Mouse (Mus musculus) thymus, postnatal 25 days (tissue): ENCODE data around the gene Uggt1.

Experiments
- DNase-seq: peaks from one replicate; pipeline ENCODE4 v3.0.0; 2022

Uggt1 gene

DNA sequence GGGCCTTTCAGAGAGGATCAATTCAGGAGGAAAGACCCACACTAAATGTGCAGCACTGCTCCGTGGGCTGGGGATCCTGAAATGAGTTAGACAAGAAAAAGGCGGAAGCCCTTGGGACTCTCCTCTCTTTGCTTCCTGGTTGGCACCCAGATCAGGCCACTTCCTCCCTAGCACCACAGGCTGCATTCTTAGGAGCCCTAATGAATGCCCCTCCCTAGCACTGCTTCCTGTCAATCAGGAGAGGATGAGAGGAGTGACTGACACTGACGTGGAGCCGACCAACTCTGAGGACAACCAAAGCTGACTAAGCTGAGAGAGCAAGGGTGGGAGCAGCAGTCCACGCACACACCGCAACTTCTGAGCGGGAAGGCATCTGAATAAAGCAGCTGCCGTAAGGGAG is 81.8 kb downstream of the Uggt1 start:
- DNase-seq = no peak

DNA sequence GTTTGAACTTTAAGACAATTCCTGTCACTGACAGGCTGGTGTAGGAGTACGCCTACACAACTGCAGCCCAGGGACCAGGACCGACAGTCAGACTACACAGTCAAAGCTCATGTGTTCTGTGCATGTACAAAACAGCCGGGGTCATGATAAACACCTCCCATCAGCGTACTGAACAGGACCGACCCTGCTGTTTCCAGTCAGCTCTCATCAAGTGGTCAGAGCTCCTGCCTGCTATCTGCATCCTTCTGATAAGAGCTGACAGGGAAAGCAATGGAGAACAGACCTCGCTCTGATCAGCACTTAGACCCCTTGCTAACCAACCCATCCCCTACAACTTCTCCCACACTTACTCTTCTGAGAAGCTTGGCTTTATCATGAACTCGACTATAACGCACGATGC is 83.3 kb downstream of the Uggt1 start:
- no peak for DNase-seq

DNA sequence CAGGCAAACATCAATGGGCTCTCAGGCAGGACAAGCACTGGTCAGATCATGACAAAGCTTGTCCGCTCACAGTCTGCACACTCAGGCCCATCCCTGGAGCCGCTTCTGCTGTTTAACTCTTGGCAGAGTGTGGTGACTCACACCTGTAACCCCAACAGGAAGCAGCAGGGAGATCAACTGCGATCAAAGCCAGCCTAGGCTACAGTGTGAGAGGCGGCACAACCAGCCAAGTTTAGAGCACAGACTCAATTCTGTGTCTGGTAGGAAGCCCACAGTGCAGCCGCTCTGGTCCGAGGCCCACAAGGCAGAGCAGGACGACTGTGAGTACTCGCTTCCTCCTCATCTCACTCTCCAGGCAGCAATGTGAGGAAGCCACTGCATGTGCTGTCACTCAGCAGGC is 84.3 kb downstream of the Uggt1 start:
- peak; percentile 81 for DNase-seq

DNA sequence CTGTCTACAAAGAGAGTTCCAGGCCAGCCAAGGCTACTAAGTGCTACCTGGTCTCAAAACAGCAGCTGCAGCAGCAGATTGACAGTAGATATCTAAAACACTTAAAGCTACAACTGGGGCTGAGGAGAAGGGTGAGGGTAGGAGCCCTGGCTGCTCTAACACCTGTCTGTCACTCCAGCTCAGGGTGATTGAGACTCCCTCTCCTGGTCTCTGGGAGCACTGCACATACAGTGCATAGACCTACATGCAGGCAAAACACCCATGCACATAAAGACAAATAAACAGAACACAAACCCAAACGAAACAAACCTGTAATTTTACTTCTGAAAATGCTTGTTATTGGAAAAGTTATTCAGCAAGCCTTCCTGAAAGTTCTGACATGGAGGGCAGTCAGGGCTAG is 95.1 kb downstream of the Uggt1 start:
- peak; percentile 93 for DNase-seq

DNA sequence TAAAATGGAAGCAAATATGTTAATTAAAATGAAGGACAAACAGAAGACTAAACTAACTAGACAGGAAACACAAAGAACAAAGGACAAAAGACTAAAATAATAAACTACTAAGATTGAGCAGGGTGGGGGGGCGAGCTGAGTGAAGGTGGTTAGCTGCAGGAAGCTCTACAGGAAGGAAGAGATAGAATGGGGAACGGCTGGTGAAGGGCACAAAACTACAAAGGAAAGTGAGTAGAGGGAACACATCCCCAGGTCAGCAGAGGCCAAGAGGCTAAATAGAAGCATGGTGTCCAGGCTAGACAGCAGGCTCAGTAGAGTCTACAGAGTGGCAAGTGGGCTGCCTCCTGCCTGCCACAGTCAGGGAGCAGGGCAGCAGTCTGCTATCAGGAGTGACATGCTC is 95.7 kb downstream of the Uggt1 start:
- DNase-seq = peak; percentile 70

DNA sequence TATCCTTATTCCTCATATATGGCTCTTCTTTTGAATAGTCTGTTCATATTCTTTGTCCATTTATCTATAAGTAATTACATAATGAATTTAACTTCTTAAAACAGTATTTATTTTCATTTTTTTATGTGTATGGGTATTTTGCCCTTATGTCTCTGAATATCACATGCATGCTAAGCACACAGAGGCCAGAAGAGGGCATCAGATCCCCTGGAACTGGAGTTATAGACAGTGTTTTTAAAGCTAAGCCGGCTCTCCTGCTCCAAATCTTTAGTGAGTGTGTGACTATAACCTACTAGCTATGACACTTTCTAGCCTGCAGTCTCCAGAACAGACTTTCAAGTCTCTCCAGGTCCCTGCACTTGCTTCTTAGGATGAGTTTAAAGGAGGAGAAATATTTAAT is 99.5 kb downstream of the Uggt1 start:
- peak; percentile 80 for DNase-seq

DNA sequence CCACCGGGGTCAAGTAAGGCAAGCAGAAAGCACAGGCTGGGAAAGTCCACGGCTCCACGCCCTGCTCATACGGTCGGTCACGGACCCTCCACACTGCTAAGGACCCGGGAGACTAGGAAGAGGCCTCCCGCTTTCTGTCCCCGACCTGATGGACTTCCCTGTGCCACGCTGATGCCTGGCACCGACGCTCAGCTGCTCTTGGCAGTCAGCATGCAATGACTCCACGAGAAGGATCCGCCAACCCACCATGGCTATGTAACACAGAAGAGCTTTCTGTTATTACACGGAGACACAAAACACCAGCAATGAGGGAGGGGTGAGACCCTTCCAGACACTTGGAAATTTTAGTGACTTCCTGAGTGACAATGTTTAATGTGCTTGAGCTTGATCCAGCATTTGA is 104.2 kb downstream of the Uggt1 start:
- DNase-seq = no peak

DNA sequence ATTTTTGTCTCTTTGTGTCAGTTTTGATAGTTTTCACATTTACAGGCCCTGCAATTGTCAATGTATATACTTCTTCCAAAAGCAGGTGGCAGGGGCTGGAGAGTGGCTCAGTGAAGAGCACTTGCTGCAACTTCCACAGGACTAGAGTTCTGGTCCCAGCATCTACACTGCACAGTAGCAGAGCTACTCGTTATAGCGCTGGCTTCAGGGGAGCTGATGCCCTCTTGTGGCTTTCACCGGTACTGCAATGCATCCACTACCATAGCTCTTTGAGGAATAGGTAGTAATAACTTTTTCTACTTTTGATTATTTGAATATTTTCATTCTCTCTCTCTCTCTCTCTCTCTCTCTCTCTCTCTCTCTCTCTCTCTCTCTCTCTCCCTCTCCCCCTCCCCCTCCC is 109.9 kb downstream of the Uggt1 start:
- peak; percentile 85 for DNase-seq

DNA sequence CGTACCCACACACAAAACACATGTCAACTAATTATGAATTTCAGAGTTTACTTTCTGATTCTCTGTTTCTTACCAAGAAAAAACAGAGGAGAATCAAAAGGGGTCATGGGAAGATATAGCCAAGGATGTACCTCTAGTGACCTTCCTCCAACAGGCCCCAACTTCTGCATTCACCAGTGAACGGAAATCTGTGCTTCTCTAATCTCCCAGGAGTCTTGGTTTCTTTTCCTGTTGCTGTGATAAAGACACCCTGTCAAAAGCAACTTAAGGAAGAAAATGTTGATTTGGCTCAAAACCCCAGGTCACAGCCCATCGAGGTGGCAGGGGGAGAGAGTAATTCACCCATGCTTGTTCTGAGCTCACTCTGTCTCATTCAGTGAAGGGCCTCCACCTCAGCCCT is 110.9 kb downstream of the Uggt1 start:
- no peak for DNase-seq

DNA sequence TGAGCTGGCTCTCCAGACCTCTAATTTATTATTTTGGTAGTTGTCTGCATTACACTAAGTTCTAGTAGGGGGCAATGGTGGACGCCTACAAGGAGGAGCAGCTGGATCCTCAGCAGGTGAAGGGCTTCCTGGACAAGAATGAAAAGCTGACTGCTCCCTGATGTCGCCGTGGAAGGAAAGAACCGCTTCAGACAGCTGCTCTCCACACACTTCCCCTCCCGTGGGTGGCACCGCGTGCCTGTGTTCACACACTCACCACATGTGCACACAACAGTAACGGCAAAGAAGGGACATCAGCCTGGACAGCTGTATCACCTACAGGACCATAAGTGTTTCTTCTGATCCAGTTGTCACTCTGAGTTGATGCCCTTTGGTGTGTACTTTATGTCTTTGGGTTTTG is 111.5 kb downstream of the Uggt1 start:
- peak; percentile 66 for DNase-seq

DNA sequence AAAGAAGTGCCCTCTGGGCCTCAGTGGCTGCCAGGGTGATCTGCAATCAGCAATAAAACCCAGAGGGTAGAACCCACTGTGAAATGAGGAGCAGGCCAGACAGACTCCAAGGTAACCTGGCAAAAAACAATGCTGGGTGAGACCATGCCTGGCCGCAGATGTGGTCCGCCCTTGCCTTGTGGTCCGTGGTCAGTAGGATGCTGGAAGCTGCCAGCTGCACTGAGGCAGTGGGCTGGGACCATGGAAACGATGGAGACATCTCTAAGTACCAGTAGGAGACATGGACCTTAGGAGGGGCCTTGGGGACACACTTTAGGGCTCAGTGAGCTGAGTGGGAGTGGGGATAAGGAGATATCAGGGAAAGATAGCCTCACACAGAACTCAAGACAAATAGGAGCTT is 112.3 kb downstream of the Uggt1 start:
- no peak for DNase-seq

DNA sequence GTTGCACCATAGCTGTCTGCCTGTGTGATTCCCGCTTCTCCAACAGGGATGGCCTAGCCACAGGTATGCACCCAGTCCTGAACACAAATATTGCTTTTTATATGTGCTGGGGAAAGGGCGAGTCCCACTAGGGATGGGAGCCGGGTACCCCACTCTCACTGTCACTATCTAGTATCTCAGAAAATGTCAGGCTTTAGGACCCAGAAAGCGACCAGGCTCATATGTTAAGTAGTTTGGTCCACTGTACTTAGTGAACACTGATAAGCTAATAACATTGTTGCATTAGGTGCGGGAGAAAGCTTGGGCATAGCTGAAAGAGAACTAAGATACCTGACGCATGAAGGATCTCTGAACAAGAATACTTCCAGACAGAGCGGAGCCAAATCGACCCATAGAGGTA is 112.8 kb downstream of the Uggt1 start:
- DNase-seq = no peak

DNA sequence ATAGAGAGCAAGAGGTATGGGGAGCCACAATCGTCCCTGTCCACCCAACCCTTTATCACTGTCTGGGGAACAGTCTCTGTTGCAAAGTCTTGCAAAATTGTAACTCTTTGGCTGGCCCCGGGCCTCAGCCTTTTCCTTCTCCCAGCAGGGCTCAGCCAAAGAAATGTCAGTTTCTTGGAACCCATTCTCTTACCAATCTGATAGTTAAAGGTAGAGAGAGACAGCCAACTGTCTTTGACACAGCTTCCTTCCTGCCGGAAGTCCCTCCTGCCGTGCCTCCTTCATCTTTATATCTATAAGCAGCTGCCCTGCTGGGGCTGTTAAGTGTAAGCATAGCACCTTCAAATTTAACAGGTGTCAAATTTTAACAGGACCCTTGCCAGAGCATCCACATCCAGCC is 113.4 kb downstream of the Uggt1 start:
- peak; percentile 65 for DNase-seq

DNA sequence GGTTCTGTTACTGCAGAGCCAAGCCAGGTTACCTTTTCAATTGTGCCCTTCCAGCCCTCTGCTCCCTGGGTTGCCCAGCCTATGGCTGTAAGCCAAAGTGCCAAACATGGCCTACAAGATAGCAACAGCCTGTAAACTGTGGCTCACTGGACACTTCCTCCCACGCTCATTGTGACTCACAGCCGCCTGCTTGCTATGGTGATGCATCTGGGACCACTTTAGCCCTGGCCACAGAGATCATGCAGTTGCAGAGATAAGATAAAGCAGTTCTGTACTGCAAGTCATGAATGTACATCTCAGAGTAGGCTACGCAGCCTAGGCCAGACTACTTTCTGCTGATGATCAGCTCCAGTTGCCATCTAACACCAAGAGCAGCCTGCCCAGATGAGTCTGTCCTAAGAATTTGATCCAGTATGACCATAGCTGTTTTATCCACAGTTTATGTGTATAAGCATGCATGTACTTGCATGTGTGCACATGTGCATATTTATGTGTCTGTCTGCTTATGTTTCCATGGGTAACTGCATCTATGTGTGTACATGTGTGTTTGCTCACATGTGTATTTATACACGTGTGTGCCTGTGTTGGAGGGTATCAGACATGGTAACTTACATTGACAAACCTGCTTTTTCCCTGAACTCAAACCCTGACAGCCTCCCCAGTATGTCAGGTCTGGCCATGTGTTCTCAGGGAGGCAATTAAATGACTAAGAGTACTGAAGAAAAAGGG is 114.0 kb downstream of the Uggt1 start:
- no peak for DNase-seq

DNA sequence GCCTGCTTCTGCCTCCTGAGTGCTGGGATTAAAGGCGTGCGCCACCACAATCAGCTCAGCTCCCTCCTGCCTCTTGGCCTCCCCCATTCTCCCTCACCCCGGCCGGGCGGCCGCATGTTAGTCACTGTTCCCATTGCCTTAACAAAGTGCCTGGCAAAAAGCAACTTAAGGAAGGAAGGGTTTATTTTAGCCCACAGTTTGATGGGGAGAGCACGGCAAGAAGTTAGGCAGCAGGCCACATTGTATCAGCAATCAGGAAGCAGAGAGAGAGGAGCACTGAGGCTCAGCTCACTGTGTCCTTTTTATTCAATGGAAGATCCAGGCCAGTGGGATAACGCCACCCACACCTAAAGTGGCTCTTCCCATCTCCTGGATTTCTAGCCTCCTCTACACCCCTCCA is 114.6 kb downstream of the Uggt1 start:
- DNase-seq = no peak

DNA sequence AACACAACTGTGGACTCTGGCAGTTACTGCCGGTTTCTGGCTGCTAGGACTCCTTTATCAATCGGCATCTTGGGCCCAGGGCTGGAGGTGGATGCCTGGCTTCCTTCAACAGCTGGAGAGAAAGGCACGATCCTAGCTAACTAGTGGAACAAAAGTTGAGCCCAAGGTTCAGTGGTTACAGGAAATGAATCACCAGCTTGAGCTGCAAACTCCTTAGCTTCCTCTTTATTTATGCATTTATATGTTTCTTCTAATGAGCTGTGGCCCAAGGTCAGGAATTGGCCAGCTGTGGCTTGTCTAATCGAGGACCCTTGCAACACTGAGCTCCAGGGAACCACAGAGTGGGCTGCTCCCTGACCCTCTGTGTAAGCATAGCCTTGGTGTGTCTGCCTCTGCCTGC is 115.4 kb downstream of the Uggt1 start:
- no peak for DNase-seq

DNA sequence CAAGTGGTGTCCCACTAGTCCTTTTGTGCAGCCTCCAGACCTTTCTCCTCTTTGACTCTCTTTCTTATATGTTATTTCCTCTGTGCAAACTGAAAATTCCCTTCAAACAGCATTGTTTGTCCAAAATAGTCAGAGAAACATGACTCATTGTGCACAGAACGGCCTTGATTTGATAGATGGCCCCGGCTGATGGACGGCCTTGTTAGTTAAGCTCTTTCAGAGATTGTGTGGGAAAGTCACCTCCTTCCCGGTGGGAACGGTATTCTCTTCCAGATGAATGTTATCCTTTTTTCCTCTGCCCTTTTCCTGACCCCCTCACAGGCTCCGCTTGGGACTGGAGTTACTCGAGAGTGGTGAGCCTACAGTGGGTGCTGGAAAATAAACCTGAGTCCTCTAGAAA is 119.4 kb downstream of the Uggt1 start:
- DNase-seq = no peak

DNA sequence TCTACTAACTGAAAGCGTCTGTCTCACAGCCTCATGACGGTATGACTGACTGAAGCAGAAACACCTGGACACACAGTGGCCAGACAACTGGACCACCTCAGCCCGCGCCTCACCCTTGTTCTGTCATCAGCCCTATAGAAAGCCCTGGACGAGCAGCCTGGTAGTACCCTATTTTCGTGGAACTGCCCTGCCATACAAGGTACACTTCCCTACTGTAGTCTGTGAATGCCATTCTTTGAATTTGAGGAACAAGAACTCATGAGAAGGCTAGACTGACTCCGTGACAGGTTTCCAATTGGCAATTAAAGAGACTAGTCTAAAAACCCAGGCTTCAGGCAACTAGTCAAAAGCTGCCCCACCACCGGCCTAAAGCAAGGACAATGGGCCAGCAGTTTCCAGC is 123.3 kb downstream of the Uggt1 start:
- DNase-seq = no peak

DNA sequence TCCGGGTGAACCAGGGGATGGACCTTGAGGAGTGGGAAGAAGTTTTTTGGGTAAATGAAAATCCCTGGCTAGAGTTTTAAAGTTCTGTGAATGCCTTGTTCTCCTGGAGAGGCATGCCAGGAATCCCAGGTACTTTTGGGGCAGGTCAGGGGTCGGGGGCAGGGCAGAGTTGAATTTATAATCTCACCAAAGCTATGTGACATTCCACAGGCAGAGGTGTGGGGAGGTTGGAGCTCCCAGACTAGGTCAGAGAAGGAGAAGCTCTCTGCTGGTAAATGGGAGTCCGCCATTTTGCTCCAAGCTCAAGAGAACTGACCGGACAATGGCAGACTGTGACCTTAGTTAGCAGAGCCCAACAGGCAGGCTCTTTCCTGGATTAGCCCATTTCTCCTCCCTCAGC is 125.1 kb downstream of the Uggt1 start:
- DNase-seq = no peak

DNA sequence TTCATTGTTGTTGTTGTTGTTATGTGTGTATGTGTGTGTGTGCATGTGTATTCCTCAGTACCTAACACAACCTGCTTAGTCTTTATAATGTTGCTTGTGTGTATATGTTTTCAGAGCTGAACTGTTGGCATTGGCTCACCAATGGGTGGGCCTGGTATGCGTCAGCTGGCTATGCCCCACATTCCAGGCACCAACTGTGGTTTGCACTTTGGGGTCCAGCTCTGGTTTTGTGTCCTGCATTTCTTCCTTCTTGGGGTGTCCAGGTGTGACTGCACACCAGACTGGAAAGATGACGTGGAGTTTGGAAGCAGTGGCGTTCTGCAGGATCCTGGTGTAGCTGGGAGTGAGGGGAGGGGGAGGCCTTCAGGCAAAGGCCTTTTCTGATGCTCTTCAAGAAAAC is 125.6 kb downstream of the Uggt1 start:
- DNase-seq = no peak

DNA sequence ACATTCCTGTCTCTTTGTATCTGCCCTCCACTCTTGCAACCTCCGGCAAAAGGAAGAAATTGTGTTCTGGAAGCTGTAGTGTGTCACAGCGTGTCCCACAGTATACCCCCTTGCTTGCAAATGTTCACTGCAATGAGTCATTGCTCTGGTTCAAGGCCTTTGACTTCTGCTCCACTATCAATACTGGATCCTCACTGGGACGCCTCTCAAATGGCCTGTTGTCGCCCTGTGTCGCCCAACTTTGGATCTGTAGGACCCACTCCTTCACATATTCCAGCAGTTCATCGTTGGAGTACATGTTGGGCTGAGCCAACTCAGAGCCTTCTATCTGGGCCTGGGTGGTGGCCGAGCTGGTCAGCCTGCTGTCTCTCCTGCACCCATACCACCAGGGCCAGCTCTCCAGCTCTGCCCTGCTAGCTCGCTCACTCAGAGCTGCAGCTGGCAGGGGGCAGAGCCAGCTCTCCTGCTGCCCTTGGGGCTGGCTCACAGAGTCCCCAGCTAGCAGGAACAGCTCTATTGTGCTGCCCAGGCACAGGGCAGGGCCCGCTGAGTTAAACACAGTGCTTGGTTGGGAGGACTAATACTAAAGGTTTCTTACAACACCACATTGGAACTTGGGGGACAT is 126.3 kb downstream of the Uggt1 start:
- DNase-seq = no peak

DNA sequence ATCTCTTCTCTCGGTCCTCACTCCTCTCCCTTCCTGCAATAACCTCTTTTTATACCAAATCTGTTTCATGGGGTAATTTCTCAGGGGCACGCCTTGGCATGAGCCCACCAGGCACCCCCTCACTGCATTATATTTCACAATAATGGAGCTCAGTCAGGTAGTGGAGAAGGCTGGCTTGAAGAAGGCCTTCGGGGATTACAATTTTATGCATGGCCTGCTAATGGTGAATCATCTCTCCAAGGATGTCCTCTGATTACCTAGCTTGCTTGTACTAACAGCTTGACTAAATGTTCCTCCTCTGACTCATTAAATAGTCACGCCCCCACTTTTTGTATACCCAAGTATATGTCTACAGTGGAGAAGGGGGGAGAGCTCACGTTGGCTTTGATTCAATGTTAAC is 128.0 kb downstream of the Uggt1 start:
- no peak for DNase-seq

DNA sequence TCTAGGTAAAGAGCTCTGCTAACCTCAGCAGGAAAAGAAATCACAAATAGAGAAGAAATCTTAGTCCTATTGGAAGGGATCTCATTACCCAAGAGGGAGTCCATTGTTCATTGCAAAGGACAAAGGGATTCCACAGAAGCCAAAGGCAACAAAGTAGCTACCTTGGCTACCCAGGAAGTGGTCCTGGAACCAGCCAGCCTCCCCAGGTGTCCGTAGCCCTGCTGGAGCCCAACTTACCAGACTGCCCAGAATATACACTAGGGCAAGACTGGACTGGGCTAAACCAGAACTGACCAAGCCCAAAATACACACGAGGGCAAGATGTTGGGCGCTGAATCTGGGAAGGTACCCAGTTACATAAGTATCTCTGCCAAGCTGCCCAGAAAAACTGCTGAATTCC is 129.7 kb downstream of the Uggt1 start:
- DNase-seq = no peak

DNA sequence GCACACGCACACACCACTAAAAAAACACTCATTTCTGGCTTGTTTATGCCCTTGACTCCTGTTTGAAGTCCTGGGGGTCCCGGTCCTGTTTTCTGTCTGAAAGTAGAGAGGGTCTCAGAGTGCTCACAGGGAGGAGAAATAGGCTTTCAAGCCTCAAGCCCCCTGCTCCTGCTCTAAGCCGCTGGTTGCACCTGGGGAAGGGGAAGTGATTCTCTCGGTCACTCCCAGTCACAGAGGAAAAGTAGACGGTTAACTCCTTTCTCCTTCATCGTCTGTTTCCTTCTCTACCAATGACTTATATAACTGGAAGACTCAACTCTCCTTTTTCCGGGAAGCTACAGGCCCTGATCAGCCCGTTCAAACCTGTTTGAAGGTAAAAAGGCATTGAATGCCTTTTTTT is 130.8 kb downstream of the Uggt1 start:
- DNase-seq = no peak

DNA sequence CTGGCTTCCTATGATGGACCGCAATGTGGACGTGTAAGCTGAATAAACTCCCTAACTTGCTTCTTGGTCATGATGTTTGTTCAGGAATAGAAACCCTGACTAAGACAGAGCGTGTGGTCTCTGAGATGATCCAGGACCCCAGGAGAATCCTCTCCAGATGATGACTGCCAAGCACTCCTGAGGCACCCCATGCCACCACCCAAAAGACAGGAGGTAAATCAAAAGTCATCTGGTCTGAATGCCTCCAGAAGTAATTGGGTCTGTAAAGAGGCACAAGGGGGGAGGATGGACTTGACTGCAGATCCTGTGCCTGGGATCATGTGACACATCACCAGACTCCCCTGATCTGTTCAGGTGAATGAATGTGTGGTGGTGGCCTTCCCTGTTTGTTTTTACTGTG is 131.9 kb downstream of the Uggt1 start:
- DNase-seq = no peak
